Mouse (Mus musculus): ENCODE measurements at regions not wholly inside any gene's neighbourhood (a gene's known extent, or its start where the extent isn't known, plus 50 kb on each side); places are given as distances from the start of the nearest gene placed in this dataset.

DNA sequence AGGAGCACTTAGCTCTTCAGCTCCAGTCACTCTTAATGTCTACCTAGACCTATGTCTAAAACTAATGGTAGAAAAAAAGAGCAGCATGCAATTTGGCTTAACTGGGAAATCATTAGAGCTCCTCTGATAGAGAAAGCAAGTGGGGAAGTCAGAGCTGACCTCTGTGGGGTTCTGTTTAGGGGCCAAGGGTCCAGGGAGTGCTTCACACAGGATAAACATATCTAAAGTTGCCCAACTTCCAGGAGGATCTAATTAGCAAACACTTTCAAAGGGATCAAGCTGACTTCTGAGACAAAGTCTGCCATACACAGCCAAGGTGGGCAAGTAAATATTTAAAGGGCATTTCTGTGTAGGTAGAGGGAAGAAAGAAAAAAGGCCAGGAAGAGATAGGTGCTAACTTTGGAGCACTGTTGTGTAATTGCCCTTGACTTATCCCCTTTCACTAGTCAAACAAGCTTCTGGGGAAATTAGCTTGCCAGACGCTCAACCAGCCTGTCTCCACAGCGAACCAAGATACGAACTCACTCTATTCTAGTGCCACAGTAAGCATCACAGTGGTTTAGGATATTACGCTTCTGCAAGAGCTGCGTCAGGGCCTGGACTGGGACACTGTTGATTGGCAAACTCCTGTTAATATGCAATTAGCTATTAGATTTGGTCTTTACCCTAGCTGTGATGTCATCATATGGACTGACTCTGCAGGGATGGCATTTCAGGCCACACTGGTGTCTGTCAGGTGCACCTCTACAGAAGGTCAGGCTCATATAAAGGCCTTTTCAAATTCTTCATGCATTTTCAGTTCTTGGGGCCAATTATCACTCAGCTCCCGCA, 1413.9 kb upstream of the A1bg start:
- no peak for TF ChIP-seq CTCF (IDR thresholded peaks at IDR 0.05; ENCODE audit: borderline replicate concordance, control insufficient read depth, extremely low read depth, insufficient read depth, low read length, poor library complexity)
- no peak for TF ChIP-seq POLR2A (IDR thresholded peaks at IDR 0.05; ENCODE audit: control insufficient read depth, extremely low read depth, insufficient read depth, low read length, poor library complexity)
